Mouse (Mus musculus) left cerebral cortex, postnatal 25 days (tissue): ENCODE measurements around the gene Rdh7. TPM values are rescaled to one million over a fixed set of nuclear protein-coding genes. Genes with fewer than 3 reads are reported as not detected.
A peak's percentile ranks its signal among the peaks of the same experiment; 100 is the strongest.
"Not testable (repeated sequence)": the region's sequence is repeated elsewhere in the genome, so short reads cannot be mapped to it uniquely, and the experiment has no call there.

Source experiments
- DNase-seq, 2 experiments: peaks; one replicate each; pipeline ENCODE4 v3.0.0; 2022; ENCODE audit warnings: low spot score in 2 of 2, mixed read lengths in 1 of 2
- intact Hi-C: fragments of 180-260 bp; cut with DNase I; formaldehyde crosslinking; loops from one replicate; pipeline ENCODE4 v1.15.1; 2025
- total RNA-seq, 2 experiments: library from RNA; stranded (reverse); gene quantifications; 2 replicates each; pipeline ENCODE4 v1.2.3; 2021

Gene Rdh7
- total RNA-seq, 2 experiments from 2014 or later = not detected

DNA sequence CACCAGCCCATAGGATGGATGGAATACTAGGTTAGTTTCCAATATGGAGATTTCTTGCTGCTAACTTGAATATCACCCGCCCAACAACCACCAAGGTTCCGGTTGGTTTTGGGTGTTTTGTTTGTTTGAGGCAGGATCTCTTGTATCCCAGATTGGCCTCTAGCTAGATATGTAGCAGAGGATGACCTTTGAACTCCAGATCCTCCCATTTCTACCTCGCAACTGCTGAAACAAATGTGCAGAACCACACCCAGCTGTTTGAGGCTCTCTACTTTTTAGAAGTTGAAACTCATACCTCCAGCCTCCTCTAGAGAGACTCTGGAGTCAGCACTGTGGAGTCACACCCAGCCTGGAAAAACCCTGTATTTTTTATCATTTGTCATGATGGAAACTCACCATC, 8.9 kb upstream of the Rdh7 start:
- DNase-seq = no peak
- intact Hi-C loops = no loop called here

DNA sequence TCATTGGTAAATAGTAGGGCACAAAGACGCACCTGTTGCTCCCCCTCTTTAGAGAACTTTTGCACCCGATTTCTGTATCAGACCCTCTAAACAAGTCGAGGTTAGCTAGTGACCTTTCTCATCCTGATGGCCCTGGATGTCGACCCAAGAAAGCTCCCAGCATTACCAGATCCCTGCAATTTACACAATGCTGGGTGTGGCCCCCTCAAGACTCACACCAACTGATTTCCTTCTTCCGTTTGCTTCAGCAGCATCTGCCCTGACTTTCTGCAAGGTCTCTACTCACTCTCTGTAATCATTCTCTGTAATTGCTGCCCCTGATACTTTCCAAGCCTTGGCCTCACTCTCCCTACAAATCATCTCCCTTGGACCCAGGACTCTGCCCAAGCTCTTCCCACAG, 8.1 kb upstream of the Rdh7 start:
- intact Hi-C loops = no loop called here
- no peak for DNase-seq

DNA sequence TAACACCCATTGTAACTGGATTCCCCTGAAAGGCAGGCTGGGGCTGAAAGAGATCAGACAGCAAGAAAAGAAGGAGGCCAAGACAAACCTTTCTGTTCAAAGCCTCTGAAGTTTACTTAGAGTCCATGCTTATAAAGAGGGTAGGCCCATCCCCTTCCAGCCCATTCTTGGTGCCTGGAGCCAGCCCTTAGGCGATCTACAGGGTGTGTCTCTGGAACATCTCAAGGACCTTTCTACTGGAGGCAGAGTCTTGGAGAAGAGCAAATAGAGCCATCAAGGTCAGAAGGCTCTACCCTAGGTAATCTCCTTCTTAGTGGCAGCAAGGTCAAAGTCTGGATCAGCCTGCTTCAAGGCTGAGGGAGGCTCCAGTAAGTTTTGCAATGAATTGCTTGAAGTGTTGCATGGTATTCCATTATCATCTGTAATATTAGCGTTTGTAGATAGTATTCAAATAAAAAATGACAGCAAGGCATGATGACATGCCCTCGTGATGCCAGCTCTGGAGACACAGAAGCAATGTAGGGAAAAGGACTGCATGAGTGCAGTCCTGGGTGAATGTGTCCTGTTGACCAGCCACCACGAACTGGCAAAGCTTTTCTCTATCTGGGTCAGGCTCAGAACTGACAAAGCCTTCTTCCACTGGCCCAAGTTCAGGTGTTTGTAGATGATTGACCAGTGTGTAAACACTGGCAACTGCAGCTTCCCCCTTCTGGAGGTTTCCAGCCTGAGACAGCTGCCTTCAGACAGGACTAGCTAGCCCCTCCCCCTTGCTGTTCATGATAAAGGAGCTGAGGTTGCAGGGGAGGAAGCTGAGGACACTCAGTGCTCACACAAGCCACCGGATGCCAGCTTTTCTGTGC, 4.8 kb upstream of the Rdh7 start:
- DNase-seq, intact Hi-C loops: not testable (repeated sequence)

- no peak for DNase-seq
- intact Hi-C loops = no loop called here
Measured at GRCm38 (mm10) chr10:127891481-127891880, 2.9 kb upstream of the Rdh7 start.

DNA sequence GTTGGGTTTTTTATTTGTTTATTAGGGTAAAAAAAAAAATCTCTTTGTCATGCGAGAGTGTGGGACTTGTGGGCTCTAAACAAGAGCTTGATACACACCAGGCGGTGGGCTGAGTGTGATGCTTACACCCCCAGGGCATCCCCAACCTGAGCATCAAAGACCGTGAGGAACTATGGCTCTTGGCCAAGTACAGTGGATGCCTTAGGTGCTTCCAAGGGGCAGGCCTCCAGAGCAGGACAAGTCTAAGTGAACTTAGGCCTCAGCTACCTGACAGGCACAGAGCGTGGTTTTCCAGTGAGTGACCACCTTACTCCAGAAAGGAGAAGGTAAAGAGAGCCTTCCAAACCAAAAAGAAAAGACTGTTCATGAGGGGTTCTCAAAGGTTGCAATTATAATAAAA, 1.6 kb downstream of the Rdh7 start:
- DNase-seq = no peak
- intact Hi-C loops = no loop called here

DNA sequence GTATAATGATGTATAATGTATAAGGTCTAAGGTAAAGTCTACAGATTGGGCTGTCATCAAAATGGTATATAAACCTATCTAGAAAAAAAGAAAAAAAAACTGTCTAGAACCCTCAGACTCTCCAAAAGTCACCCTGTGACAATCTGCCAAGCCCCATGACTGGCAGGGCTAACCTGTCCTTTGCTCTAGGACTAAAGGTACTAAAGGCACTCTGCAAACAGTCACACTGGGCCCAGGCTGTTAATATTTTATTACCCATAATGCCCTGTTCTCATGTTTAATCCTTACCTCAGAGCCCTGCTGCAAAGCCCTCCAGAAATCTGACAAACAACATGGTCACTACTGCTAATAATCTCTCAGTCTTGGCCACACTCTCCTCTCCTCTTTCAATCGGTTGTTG, 2.1 kb downstream of the Rdh7 start:
- DNase-seq = no peak
- intact Hi-C loops = no loop called here

DNA sequence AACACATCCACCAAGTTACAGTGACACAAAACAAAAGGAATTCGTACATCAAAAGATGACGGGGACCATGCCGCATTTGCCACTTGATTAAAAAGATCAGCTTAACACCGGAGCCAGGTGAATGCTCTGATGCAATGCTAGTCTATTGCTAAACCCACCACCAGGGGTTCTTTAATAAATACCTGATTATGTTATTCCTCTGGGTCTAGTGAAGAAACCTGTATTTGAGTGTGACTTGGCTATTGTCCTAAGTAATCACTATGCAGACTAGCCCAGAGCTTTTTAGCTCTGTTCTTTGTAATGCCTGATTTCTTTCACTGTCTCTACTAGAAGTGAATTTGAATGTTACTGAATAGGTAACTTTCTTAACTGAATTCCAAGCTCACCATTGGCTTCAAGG, 7.6 kb downstream of the Rdh7 start:
- DNase-seq = no peak
- intact Hi-C loops = no loop called here

- peak in 1 of 2 experiments; percentile 4 for DNase-seq
- intact Hi-C loops = no loop called here
Measured at GRCm38 (mm10) chr10:127879155-127879688, 9.4 kb downstream of the Rdh7 start.

- DNase-seq = no peak
- intact Hi-C loops = no loop called here
Measured at GRCm38 (mm10) chr10:127878262-127879057, 10.2 kb downstream of the Rdh7 start.

- no peak for DNase-seq
- intact Hi-C loops = no loop called here
Measured at GRCm38 (mm10) chr10:127877681-127878080, 10.9 kb downstream of the Rdh7 start.

- peak; percentile 2 to 30 for DNase-seq
- intact Hi-C loops = loop anchor here (5.0 kb wide), 1 partner anchor 65 kb away; no protein-coding TSS in a partner anchor
Measured at GRCm38 (mm10) chr10:127872484-127872883, 16.1 kb downstream of the Rdh7 start.

- intact Hi-C loops = no loop called here
- DNase-seq = no peak
Measured at GRCm38 (mm10) chr10:127866232-127866631, 22.4 kb downstream of the Rdh7 start, which contains the start of gene Rdh16f2. Gene Rdh16f2, plus strand, starts transcription at chr10:127866474.

GRCm38 (mm10) chr10:127864931-127865330, 23.7 kb downstream of the Rdh7 start:
- no peak for DNase-seq
- intact Hi-C loops = no loop called here

DNA sequence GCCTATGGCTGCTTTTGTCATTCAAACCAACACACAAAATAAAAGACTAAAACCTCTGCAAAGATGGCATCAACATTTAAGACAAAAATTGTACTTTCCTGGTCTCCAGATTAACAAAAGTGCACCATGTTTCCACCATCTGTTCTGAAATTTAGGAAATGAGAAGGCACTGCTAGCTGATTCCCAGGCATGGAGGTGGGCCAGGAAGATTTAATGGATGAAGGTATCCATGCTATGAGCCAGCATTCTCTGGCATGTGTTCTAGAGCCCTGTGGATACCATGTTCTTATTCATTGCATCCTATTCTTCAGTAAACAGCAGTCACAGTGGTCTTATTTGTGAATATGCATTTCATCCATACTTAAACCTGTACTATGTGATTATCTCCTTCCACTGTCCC, 32.2 kb downstream of the Rdh7 start:
- peak in 1 of 2 experiments; percentile 11 for DNase-seq
- intact Hi-C loops = no loop called here

GRCm38 (mm10) chr10:127849628-127850027, 39.0 kb downstream of the Rdh7 start, which contains the start of gene Rdh19:
Gene Rdh19, plus strand, starts transcription at chr10:127849928.
- no peak for DNase-seq
- intact Hi-C loops = no loop called here

- no peak for DNase-seq
- intact Hi-C loops = no loop called here
Measured at GRCm38 (mm10) chr10:127848089-127848488, 40.5 kb downstream of the Rdh7 start.

DNA sequence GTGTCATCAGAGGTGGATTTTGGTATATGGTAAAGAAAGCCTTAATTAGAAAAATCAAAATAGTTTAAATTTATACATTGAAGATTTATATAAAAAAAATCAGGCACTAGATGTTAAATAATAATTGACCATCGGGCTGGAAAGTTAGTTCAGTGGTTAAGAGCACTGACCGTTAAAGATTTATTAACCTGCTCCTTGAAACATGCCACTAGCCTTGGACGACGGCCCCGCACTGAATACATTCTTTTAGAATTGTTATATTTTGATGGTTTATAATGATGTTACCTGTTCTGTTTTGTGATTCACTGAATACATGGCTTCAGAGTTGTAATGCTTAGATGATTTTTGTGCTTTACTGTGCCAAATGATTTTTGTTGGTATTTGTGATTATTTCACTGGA, 42.7 kb downstream of the Rdh7 start:
- intact Hi-C loops, DNase-seq: not testable (repeated sequence)

DNA sequence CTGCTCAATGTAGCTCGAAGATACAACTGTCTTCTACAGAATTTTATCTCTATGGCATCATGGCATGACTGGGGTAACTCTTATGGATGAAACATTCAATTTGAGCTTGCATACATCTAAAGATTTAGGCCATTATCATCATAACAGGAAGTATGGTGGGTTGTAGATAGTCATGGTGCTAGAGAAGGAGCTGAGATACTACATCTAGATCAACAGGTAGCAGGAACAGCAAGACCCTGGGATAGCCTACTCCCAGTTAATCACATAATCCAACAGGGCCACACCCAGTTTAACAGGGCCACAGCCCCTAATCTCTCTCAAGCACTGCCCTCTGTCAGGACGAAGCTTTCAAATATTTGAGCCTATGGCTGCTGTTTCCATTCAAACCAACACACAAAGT, 47.8 kb downstream of the Rdh7 start:
- DNase-seq = no peak
- intact Hi-C loops = no loop called here

GRCm38 (mm10) chr10:127838539-127838938, 50.1 kb downstream of the Rdh7 start:
- DNase-seq = peak in 1 of 2 experiments; percentile 59
- intact Hi-C loops = no loop called here

GRCm38 (mm10) chr10:127837793-127838192, 50.8 kb downstream of the Rdh7 start:
- DNase-seq, intact Hi-C loops: not testable (repeated sequence)
